Mouse (Mus musculus) liver, embryonic 11.5 days (tissue): ENCODE results near the gene Olfr632. TPM values are rescaled to one million over a fixed set of nuclear protein-coding genes. Genes with fewer than 3 reads are reported as not detected.
"Not testable (repeated sequence)": the region's sequence is repeated elsewhere in the genome, so short reads cannot be mapped to it uniquely, and the experiment has no call there.

Experiments used
- ATAC-seq: fragments of 200-750 bp; cut with Nextera tagmentation; replicated peaks from 2 replicates; pipeline ENCODE4 v1.8.0; 2017; ENCODE audit warnings: moderate number of reproducible peaks, mild to moderate bottlenecking, moderate TSS enrichment, moderate library complexity; ENCODE audit not compliant: low FRiP score
- DNase-seq: peaks from one replicate; pipeline ENCODE4 v3.0.0-alpha.2; 2017; ENCODE audit warnings: low spot score
- H3K27ac ChIP-seq: fragments of 300-500 bp; sonication (generic); 2 replicates; pipeline ENCODE4 v1.5.1; 2014; ENCODE audit warnings: mild to moderate bottlenecking, low read depth, low read length, control low read depth
- H3K27me3 ChIP-seq: fragments of 300-500 bp; sonication (generic); replicated peaks from 2 replicates; pipeline ENCODE4 v1.6.1; 2014; ENCODE audit warnings: low read length, mixed read lengths; ENCODE audit not compliant: control insufficient read depth, insufficient read depth
- H3K36me3 ChIP-seq: fragments of 300-500 bp; sonication (generic); 2 replicates; pipeline ENCODE4 v1.6.1; 2014; ENCODE audit warnings: mild to moderate bottlenecking, low read length, moderate library complexity, mixed read lengths; ENCODE audit not compliant: control insufficient read depth, insufficient read depth
- H3K4me1 ChIP-seq: fragments of 300-500 bp; sonication (generic); replicated peaks from 2 replicates; pipeline ENCODE4 v1.6.1; 2014; ENCODE audit warnings: low read length, mixed read lengths; ENCODE audit not compliant: control insufficient read depth, insufficient read depth
- H3K4me2 ChIP-seq: fragments of 300-500 bp; sonication (generic); 2 replicates; pipeline ENCODE4 v1.6.1; 2014; ENCODE audit warnings: mild to moderate bottlenecking, control low read depth, moderate library complexity
- H3K4me3 ChIP-seq: fragments of 300-500 bp; sonication (generic); 2 replicates; pipeline ENCODE4 v1.5.1; 2014; ENCODE audit warnings: low read depth, low read length, control low read depth
- H3K9ac ChIP-seq: fragments of 300-500 bp; sonication (generic); 2 replicates; pipeline ENCODE4 v1.6.1; 2014; ENCODE audit warnings: low read depth, low read length, control low read depth
- H3K9me3 ChIP-seq: fragments of 300-500 bp; sonication (generic); 2 replicates; pipeline ENCODE4 v1.6.1; 2016; ENCODE audit warnings: low read length, inconsistent platforms, mixed read lengths; ENCODE audit not compliant: control insufficient read depth
- WGBS: fragments of 180-500 bp; shearing (Covaris S2); extraction: QIAGEN DNeasy Blood & Tissue Kit; methylation state at CpG from one replicate; pipeline ENCODE4 v1.1.7; 2014; 5-methylcytosine and 5-hydroxymethylcytosine counted together
- polyA plus RNA-seq: library from polyadenylated mRNA; unstranded; fragments of >200 nt; fragmentation: Nextera tagmentation; extraction: Ambion mirVana; gene quantifications from 2 replicates; pipeline ENCODE4 v1.2.1, GENCODE M21; 2014

Olfr632 gene
- polyA plus RNA-seq, 1 experiment from 2014 or later = 0.12 TPM

DNA sequence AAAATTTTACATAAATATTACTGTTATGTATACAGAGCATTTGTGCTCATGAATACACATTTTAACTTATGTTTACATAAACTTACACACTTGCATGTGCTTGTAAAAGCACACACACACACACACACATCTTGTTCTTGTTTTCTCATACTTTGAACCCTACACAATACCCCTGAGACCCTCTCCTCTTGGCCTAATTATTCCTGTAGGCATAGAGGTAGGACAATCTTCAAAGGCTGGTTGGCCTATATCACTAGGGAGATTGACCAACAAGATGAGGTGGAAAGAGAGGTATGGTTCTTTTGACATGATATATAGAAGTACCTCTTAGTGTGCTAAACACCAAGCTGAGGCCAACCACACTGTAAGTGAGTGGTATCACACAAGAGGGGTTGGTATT lies 10.0 kb downstream of the Olfr632 start, which contains the start of gene Olfr633:
Gene Olfr633 (plus strand): TSS at position 301 of the 400 bp plus-strand sequence.
- Histone ChIP-seq H3K4me2 (no peak within 1 kb of the TSS), H3K9ac (no peak within 1 kb of the TSS), H3K27me3 (no peaks in the 10 kb centered on the region), H3K27ac (no peak within 1 kb of the TSS), H3K36me3 (no peaks in the 10 kb centered on the region), H3K4me1 (no peaks in the 10 kb centered on the region), H3K9me3 (no peaks in the 10 kb centered on the region), H3K4me3 (no peak within 1 kb of the TSS)
- ATAC-seq = no peak
- no peak for DNase-seq

DNA sequence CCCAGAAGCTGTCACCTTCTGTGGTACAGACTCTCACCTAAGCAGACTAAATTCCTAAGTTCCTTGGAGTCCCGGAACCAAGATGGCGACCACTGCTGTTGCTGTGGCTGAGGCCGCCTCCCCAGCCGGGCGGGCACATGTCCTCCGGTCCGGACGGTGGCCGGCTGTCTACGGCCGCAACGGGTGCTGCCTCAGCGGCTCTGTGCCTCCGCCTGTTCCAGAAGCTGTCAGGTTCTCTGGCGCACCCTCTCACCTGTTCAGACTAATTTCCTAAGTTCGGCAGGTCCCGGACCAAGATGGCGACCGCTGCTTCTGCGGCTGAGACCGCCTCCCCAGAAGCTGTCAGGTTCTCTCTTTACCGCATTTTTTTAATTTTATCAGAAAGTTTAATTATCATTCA lies 32.7 kb downstream of the Olfr632 start:
- H3K27ac ChIP-seq, ATAC-seq, H3K27me3 ChIP-seq, H3K9ac ChIP-seq, H3K4me3 ChIP-seq, DNase-seq, H3K9me3 ChIP-seq, H3K4me1 ChIP-seq, H3K36me3 ChIP-seq, H3K4me2 ChIP-seq: not testable (repeated sequence)
- 92% methylated on average over 22 of the region's 22 CpGs for WGBS

DNA sequence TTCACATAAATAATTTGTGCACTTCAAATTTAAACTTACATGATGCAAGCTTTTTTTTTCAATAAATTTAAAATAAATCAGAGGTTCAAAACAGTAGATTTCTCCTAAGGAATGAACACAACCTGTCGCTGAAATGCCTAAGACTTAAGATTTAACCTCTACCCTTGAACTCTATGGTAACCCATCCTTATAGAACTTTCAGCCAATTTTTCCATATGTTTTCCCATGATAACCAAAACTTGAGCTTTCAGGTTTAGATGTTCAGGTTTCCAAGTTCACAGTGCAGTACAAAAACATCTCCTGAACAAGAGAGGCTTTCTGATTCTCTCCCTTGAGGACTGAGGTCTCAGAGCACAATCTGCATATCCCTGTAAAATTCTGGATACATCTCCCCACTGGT lies 36.7 kb downstream of the Olfr632 start, which contains the start of gene Olfr635:
Gene Olfr635 (plus strand): TSS at position 301 of the 400 bp plus-strand sequence.
- Histone ChIP-seq H3K36me3 (no peaks in the 10 kb centered on the region), H3K4me3 (no peak within 1 kb of the TSS), H3K9ac (no peak within 1 kb of the TSS), H3K9me3 (no peaks in the 10 kb centered on the region), H3K27me3 (no peaks in the 10 kb centered on the region), H3K4me2 (no peak within 1 kb of the TSS), H3K27ac (no peak within 1 kb of the TSS), H3K4me1 (no peaks in the 10 kb centered on the region)
- ATAC-seq (no peak), DNase-seq (no peak)
- 71% methylated on average over 1 of the region's 1 CpGs for WGBS

DNA sequence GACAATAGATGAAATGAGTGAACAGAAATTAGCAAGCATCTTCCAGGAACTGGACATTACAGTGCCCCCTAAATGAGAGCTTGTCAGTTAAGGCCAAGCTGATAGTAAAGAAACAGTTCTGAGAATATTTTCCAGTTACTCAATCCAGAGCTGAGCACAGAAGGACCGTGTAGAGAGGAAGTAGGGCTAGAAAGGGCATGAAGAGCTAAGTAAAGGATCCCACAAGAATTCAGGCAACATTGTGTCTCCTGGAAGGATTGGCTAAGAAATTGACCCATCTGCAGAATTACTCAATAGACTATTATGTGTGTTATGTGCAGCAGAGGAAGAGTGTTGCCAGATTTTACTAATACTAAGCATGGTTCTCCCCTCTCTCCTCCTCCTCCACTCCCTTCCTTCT lies 37.6 kb downstream of the Olfr632 start:
- 44% methylated on average over 1 of the region's 1 CpGs for WGBS
- DNase-seq (no peak), ATAC-seq (no peak)
- H3K4me3 ChIP-seq = no peak overlapping the region
- no peaks in the 10 kb centered on the region for H3K27me3 ChIP-seq
- H3K9ac ChIP-seq = no peak overlapping the region
- no peaks in the 10 kb centered on the region for H3K4me1 ChIP-seq
- H3K9me3 ChIP-seq = no peaks in the 10 kb centered on the region
- H3K4me2 ChIP-seq = no peak overlapping the region
- no peak overlapping the region for H3K27ac ChIP-seq
- no peaks in the 10 kb centered on the region for H3K36me3 ChIP-seq

Other genes starting within 250 kb of the Olfr632 start
- gene Olfr243, start 219.7 kb upstream of the Olfr632 start, polyA plus RNA-seq = not detected in 2 replicates
- not detected in 2 replicates for gene Olfr628, start 204.0 kb upstream of the Olfr632 start, polyA plus RNA-seq
- gene Olfr629, start 189.4 kb upstream of the Olfr632 start, polyA plus RNA-seq = not detected in 2 replicates
- gene Olfr630, start 177.0 kb upstream of the Olfr632 start, polyA plus RNA-seq = not detected in 2 replicates
- not detected in 2 replicates for gene Olfr69, start 162.8 kb upstream of the Olfr632 start, polyA plus RNA-seq
- gene Olfr68, start 154.6 kb upstream of the Olfr632 start, polyA plus RNA-seq = not detected in 2 replicates
- gene Olfr67, start 142.5 kb upstream of the Olfr632 start, polyA plus RNA-seq = not detected in 2 replicates
- gene Hbb-bt, start 120.4 kb upstream of the Olfr632 start, polyA plus RNA-seq = 7,398 and 7,943 TPM in 2 replicates
- gene Hbb-bs, start 106.3 kb upstream of the Olfr632 start, polyA plus RNA-seq = 9,439 and 11,024 TPM in 2 replicates
- not detected in 2 replicates for gene Hbb-bh2, start 93.8 kb upstream of the Olfr632 start, polyA plus RNA-seq
- gene Hbb-bh1, start 91.2 kb upstream of the Olfr632 start, polyA plus RNA-seq = 4,066 and 4,428 TPM in 2 replicates
- 15,021 and 16,786 TPM in 2 replicates for gene Hbb-y, start 81.1 kb upstream of the Olfr632 start, polyA plus RNA-seq
- gene Olfr66, start 48.1 kb upstream of the Olfr632 start, polyA plus RNA-seq = not detected in 2 replicates
- gene Olfr64, start 39.9 kb upstream of the Olfr632 start, polyA plus RNA-seq = not detected in 2 replicates
- not detected in 2 replicates for gene Olfr65, start 30.9 kb upstream of the Olfr632 start, polyA plus RNA-seq
- not detected in 2 replicates for gene Olfr631, start 5.5 kb upstream of the Olfr632 start, polyA plus RNA-seq
- gene Olfr633, start 10.1 kb downstream of the Olfr632 start, polyA plus RNA-seq = not detected in 2 replicates
- not detected in 2 replicates for gene Olfr635, start 36.8 kb downstream of the Olfr632 start, polyA plus RNA-seq
- not detected in 2 replicates for gene Olfr638, start 64.4 kb downstream of the Olfr632 start, polyA plus RNA-seq
- gene Olfr639, start 83.0 kb downstream of the Olfr632 start, polyA plus RNA-seq = not detected in 2 replicates
- gene Olfr640, start 91.2 kb downstream of the Olfr632 start, polyA plus RNA-seq = not detected in 2 replicates
- gene Olfr641, start 101.1 kb downstream of the Olfr632 start, polyA plus RNA-seq = not detected in 2 replicates
- not detected in 2 replicates for gene Olfr642, start 118.3 kb downstream of the Olfr632 start, polyA plus RNA-seq
- gene 4930516K23Rik, start 127.1 kb downstream of the Olfr632 start, polyA plus RNA-seq = not detected in 2 replicates
- not detected in 2 replicates for gene Olfr644, start 137.5 kb downstream of the Olfr632 start, polyA plus RNA-seq
- gene Olfr645, start 151.1 kb downstream of the Olfr632 start, polyA plus RNA-seq = not detected in 2 replicates
- not detected in 2 replicates for gene Olfr646, start 170.5 kb downstream of the Olfr632 start, polyA plus RNA-seq
- not detected in 2 replicates for gene Ubqln5, start 195.5 kb downstream of the Olfr632 start, polyA plus RNA-seq
- gene Olfr643, start 203.1 kb downstream of the Olfr632 start, polyA plus RNA-seq = not detected in 2 replicates
- gene Ubqln3, start 208.9 kb downstream of the Olfr632 start, polyA plus RNA-seq = not detected in 2 replicates
- not detected in 2 replicates for gene Ubqlnl, start 216.2 kb downstream of the Olfr632 start, polyA plus RNA-seq
- not detected in 2 replicates for gene Olfm5, start 230.5 kb downstream of the Olfr632 start, polyA plus RNA-seq
- gene Olfr648, start 249.0 kb downstream of the Olfr632 start, polyA plus RNA-seq = 0.08 and 0.19 TPM in 2 replicates